Mouse (Mus musculus): ENCODE measurements at regions not wholly inside any gene's neighbourhood (a gene's known extent, or its start where the extent isn't known, plus 50 kb on each side); places are given as distances from the start of the nearest gene placed in this dataset.

DNA sequence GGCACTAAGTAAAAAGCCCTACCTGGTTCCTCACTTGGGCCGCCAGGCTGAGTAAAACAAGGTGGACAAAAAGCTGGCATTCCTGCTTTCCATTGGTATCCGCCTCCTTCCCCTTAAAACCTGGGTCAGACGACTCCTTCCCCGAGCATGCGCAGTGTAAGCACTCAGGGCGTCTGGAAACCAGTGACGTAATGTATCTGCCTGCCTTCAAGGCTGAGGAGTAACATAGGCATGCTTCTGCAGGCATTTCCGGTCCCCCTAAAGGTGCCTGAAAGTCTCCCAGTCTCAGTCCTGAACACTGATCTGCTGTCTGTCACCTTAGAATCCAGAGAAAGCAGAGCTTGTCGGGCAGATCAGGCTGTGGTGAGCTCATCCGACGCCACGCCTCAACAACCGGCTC, 140.7 kb downstream of the Cd24a start:
- H3K27me3 ChIP-seq (ENCODE audit: control insufficient read depth, insufficient read depth, low read length), result no peaks in the 10 kb centered on the region
- no peak overlapping the region for H3K27ac ChIP-seq (ENCODE audit: low read depth, low read length)
- no peak overlapping the region for H3K9ac ChIP-seq (ENCODE audit: low read length)
- no peak overlapping the region for H3K4me3 ChIP-seq (ENCODE audit: low read depth, low read length)
- DNase-seq (ENCODE audit: low spot score) (no peak), ATAC-seq (ENCODE audit: insufficient read depth, low FRiP score, low TSS enrichment) (no peak)
- WGBS, result 71% methylated on average over 13 of the region's 13 CpGs
- no peak overlapping the region for H3K4me2 ChIP-seq (ENCODE audit: low read depth)
- no peaks in the 10 kb centered on the region for H3K9me3 ChIP-seq (ENCODE audit: control insufficient read depth, low read length)
- H3K36me3 ChIP-seq (ENCODE audit: control insufficient read depth, insufficient read depth, low read length), result no peaks in the 10 kb centered on the region
- H3K4me1 ChIP-seq (ENCODE audit: control insufficient read depth, insufficient read depth, low read length), result peaks cover 8% of the 10 kb centered on the region; the same call in 1 of the 2 replicates

- Histone ChIP-seq H3K4me2 (ENCODE audit: low read depth) (no peak overlapping the region), H3K27me3 (ENCODE audit: control insufficient read depth, insufficient read depth, low read length) (no peaks in the 10 kb centered on the region), H3K9me3 (ENCODE audit: control insufficient read depth, low read length) (no peaks in the 10 kb centered on the region), H3K9ac (ENCODE audit: low read length) (no peak overlapping the region), H3K4me1 (ENCODE audit: control insufficient read depth, insufficient read depth, low read length) (peaks cover 8% of the 10 kb centered on the region; the same call in 1 of the 2 replicates), H3K36me3 (ENCODE audit: control insufficient read depth, insufficient read depth, low read length) (no peaks in the 10 kb centered on the region), H3K27ac (ENCODE audit: low read depth, low read length) (no peak overlapping the region), H3K4me3 (ENCODE audit: low read depth, low read length) (no peak overlapping the region)
- 76% methylated on average over 4 of the region's 4 CpGs for WGBS
- DNase-seq (ENCODE audit: low spot score) (no peak), ATAC-seq (ENCODE audit: insufficient read depth, low FRiP score, low TSS enrichment) (no peak)
Observed at GRCm38 (mm10) chr10:43721356-43721755, 143.3 kb downstream of the Cd24a start.

DNA sequence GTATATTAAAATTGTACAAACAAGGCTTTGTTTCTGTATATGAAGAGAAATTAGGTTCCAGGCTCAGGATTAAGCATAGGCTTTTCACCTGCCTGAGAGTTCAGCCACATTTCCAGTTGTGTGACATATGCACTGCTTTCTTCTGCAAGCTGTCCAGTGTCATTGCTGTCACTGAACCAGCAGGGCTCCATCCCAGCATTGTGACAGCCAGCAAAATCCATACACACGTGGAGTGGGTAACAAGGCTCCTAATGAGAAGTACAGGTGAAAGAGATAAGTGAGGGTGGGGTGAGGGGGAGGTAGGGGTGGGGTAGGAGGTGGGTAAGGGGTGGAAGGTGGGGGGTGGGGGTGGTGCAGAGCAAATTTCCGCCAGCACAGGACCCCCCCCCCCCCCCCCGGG, 144.1 kb downstream of the Cd24a start:
- Histone ChIP-seq H3K27ac (ENCODE audit: low read depth, low read length) (no peak overlapping the region), H3K36me3 (ENCODE audit: control insufficient read depth, insufficient read depth, low read length) (no peaks in the 10 kb centered on the region), H3K4me2 (ENCODE audit: low read depth) (no peak overlapping the region), H3K4me3 (ENCODE audit: low read depth, low read length) (no peak overlapping the region), H3K27me3 (ENCODE audit: control insufficient read depth, insufficient read depth, low read length) (no peaks in the 10 kb centered on the region), H3K9ac (ENCODE audit: low read length) (no peak overlapping the region), H3K4me1 (ENCODE audit: control insufficient read depth, insufficient read depth, low read length) (peaks cover 8% of the 10 kb centered on the region; the same call in 1 of the 2 replicates), H3K9me3 (ENCODE audit: control insufficient read depth, low read length) (no peaks in the 10 kb centered on the region)
- 8% methylated on average over 3 of the region's 3 CpGs for WGBS
- ATAC-seq (ENCODE audit: insufficient read depth, low FRiP score, low TSS enrichment) (no peak), DNase-seq (ENCODE audit: low spot score) (peak; percentile 11)

DNA sequence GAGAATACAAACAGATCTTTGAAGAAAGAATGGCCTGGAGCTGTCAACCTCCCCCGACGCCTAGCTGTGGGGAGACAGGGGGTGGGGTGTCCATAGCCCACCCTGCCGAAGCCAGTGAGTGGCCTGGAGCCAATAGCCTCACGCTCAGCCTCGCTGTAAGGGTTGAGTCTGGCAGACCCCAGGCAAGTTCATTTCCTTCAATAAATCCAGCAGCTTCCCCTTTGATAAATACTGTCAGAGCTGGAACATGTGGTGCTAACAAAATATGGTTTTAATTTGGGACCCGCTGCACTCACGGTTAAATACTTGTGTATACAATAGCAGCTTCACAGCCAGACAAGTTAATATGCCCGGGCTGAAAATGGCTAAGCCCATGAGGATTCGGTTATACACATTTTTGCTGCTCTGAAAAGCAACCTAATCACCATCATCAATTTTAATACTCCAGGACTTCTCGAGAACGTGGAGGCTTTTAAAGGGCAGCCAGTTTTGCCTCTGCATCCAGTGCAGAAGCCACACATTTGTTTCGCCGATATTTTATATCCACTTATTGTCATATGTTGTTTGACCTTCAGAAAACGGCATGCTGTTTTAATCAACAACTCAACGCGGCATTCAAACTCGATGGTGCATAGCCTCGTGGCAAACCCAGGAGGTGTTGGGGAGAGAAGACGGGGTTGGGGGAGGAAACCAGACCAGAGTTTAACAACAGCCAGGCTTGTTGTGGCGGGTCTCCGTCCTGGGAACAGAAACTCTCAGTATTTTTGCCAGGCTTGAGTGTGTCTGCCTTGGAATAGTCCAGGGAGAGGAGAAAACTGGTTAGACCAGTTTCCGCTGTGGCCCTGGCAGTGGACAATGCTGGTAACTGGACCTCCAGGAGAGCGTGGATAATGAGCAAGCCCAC, 144.9 kb downstream of the Cd24a start:
- Histone ChIP-seq H3K27ac (ENCODE audit: low read depth, low read length) (no peak overlapping the region), H3K4me3 (ENCODE audit: low read depth, low read length) (peak overlapping the region; percentile 24), H3K4me1 (ENCODE audit: control insufficient read depth, insufficient read depth, low read length) (peaks cover 8% of the 10 kb centered on the region; the same call in 1 of the 2 replicates), H3K9me3 (ENCODE audit: control insufficient read depth, low read length) (no peaks in the 10 kb centered on the region), H3K36me3 (ENCODE audit: control insufficient read depth, insufficient read depth, low read length) (no peaks in the 10 kb centered on the region), H3K4me2 (ENCODE audit: low read depth) (peak overlapping the region; percentile 74), H3K27me3 (ENCODE audit: control insufficient read depth, insufficient read depth, low read length) (no peaks in the 10 kb centered on the region), H3K9ac (ENCODE audit: low read length) (peak overlapping the region; percentile 57)
- DNase-seq (ENCODE audit: low spot score), result peak; percentile 61
- peak; percentile 78 for ATAC-seq (ENCODE audit: insufficient read depth, low FRiP score, low TSS enrichment)
- WGBS, result 7% methylated on average over 23 of the region's 23 CpGs

DNA sequence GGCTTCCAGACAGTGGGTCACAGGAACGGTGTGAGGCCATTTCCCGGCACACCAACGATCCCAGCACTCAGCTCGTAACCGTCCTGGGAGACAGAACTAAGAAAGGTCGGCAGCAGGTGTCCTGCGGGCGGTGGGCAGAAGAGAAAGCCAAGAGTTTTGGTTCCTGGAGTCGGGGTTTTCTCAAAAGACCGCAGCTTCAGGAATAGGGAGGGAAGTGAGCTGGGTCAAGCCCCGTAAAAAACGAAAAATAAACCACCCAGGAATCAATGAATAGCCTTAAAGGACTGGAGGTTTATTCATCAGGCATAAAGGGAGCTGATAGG, 145.5 kb downstream of the Cd24a start:
- ATAC-seq (ENCODE audit: insufficient read depth, low FRiP score, low TSS enrichment) (no peak), DNase-seq (ENCODE audit: low spot score) (no peak)
- Histone ChIP-seq H3K27me3 (ENCODE audit: control insufficient read depth, insufficient read depth, low read length) (no peaks in the 10 kb centered on the region), H3K36me3 (ENCODE audit: control insufficient read depth, insufficient read depth, low read length) (no peaks in the 10 kb centered on the region), H3K4me1 (ENCODE audit: control insufficient read depth, insufficient read depth, low read length) (peaks cover 8% of the 10 kb centered on the region; the same call in 1 of the 2 replicates), H3K27ac (ENCODE audit: low read depth, low read length) (no peak overlapping the region), H3K4me3 (ENCODE audit: low read depth, low read length) (peak overlapping the region; percentile 24; the same call in 1 of the 2 replicates), H3K9me3 (ENCODE audit: control insufficient read depth, low read length) (no peaks in the 10 kb centered on the region), H3K9ac (ENCODE audit: low read length) (peak overlapping the region; percentile 57), H3K4me2 (ENCODE audit: low read depth) (peak overlapping the region; percentile 74)
- WGBS, result under 1% methylated on average over 12 of the region's 12 CpGs

GRCm38 (mm10) chr10:43727746-43728145, 149.7 kb downstream of the Cd24a start:
- 86% methylated on average over 6 of the region's 6 CpGs for WGBS
- no peak overlapping the region for H3K4me3 ChIP-seq (ENCODE audit: low read depth, low read length)
- DNase-seq (ENCODE audit: low spot score) (no peak), ATAC-seq (ENCODE audit: insufficient read depth, low FRiP score, low TSS enrichment) (no peak)
- H3K27me3 ChIP-seq (ENCODE audit: control insufficient read depth, insufficient read depth, low read length), result no peaks in the 10 kb centered on the region
- H3K27ac ChIP-seq (ENCODE audit: low read depth, low read length), result no peak overlapping the region
- no peaks in the 10 kb centered on the region for H3K9me3 ChIP-seq (ENCODE audit: control insufficient read depth, low read length)
- H3K4me1 ChIP-seq (ENCODE audit: control insufficient read depth, insufficient read depth, low read length), result peaks cover 4% of the 10 kb centered on the region; the same call in 1 of the 2 replicates
- no peak overlapping the region for H3K9ac ChIP-seq (ENCODE audit: low read length)
- H3K36me3 ChIP-seq (ENCODE audit: control insufficient read depth, insufficient read depth, low read length), result no peaks in the 10 kb centered on the region
- H3K4me2 ChIP-seq (ENCODE audit: low read depth), result no peak overlapping the region

DNA sequence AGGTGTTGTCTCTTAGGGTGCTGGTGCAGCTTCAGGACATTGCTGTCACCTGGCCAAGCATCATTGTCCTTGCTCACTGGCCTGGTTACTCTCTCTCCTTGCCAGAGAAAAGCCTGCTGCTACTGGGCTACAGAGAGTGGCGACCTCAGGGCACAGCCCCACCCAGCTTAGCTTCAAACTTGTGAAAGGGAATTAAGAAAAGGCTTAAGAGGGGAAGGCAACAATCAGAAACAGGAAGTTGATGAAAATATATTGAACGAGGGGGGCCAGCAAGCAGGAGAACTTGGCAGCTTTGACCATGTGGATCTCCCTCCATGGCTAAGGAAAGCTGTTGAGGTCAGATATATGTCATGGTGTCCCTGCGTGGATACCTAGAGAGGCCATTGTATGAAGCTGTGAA, 151.1 kb downstream of the Cd24a start:
- DNase-seq (ENCODE audit: low spot score), result no peak
- H3K4me3 ChIP-seq (ENCODE audit: low read depth, low read length), result no peak overlapping the region
- no peak overlapping the region for H3K27ac ChIP-seq (ENCODE audit: low read depth, low read length)
- no peaks in the 10 kb centered on the region for H3K9me3 ChIP-seq (ENCODE audit: control insufficient read depth, low read length)
- H3K4me1 ChIP-seq (ENCODE audit: control insufficient read depth, insufficient read depth, low read length), result no peaks in the 10 kb centered on the region
- H3K27me3 ChIP-seq (ENCODE audit: control insufficient read depth, insufficient read depth, low read length), result no peaks in the 10 kb centered on the region
- no peak overlapping the region for H3K9ac ChIP-seq (ENCODE audit: low read length)
- WGBS, result 73% methylated on average over 3 of the region's 3 CpGs
- no peaks in the 10 kb centered on the region for H3K36me3 ChIP-seq (ENCODE audit: control insufficient read depth, insufficient read depth, low read length)
- no peak for ATAC-seq (ENCODE audit: insufficient read depth, low FRiP score, low TSS enrichment)
- no peak overlapping the region for H3K4me2 ChIP-seq (ENCODE audit: low read depth)

GRCm38 (mm10) chr10:43733618-43734415, 155.7 kb downstream of the Cd24a start:
- H3K9ac ChIP-seq (ENCODE audit: low read length), result no peak overlapping the region
- H3K27ac ChIP-seq (ENCODE audit: low read depth, low read length), result no peak overlapping the region
- no peak overlapping the region for H3K4me2 ChIP-seq (ENCODE audit: low read depth)
- no peaks in the 10 kb centered on the region for H3K36me3 ChIP-seq (ENCODE audit: control insufficient read depth, insufficient read depth, low read length)
- no peaks in the 10 kb centered on the region for H3K9me3 ChIP-seq (ENCODE audit: control insufficient read depth, low read length)
- no peaks in the 10 kb centered on the region for H3K27me3 ChIP-seq (ENCODE audit: control insufficient read depth, insufficient read depth, low read length)
- ATAC-seq (ENCODE audit: insufficient read depth, low FRiP score, low TSS enrichment) (no peak), DNase-seq (ENCODE audit: low spot score) (no peak)
- 87% methylated on average over 13 of the region's 13 CpGs for WGBS
- H3K4me1 ChIP-seq (ENCODE audit: control insufficient read depth, insufficient read depth, low read length), result no peaks in the 10 kb centered on the region
- H3K4me3 ChIP-seq (ENCODE audit: low read depth, low read length), result no peak overlapping the region

Measured in neural tube, embryonic 11.5 days (tissue).